Mouse (Mus musculus): ENCODE measurements around the gene Grin2c. TPM values are rescaled to one million over a fixed set of nuclear protein-coding genes. Genes with fewer than 3 reads are reported as not detected.

Gene Grin2c
- total and polyA plus RNA-seq, 3 experiments: not detected

- H3K79me2 ChIP-seq (ENCODE audit: control insufficient read depth, insufficient read depth, low read length, poor library complexity): no peaks in the 10 kb centered on the region
- TF ChIP-seq SMC3 (IDR thresholded peaks at IDR 0.05; ENCODE audit: low read depth, low read length) (no peak), TAL1 (IDR thresholded peaks at IDR 0.05; ENCODE audit: low read length) (no peak), GATA1 (IDR thresholded peaks at IDR 0.05; ENCODE audit: low read depth, low read length) (no peak), CHD2 (IDR thresholded peaks at IDR 0.05; ENCODE audit: low read length) (no peak), UBTF (IDR thresholded peaks at IDR 0.05; ENCODE audit: borderline replicate concordance, insufficient read depth, low read depth, low read length) (no peak), HCFC1 (IDR thresholded peaks at IDR 0.05; ENCODE audit: low read depth, low read length) (no peak), MXI1 (IDR thresholded peaks at IDR 0.05; ENCODE audit: low read depth, low read length) (no peak), ZKSCAN1 (IDR thresholded peaks at IDR 0.05; ENCODE audit: low read depth, low read length) (no peak)
- no peak overlapping the region for H3K27ac ChIP-seq (ENCODE audit: control insufficient read depth, low read depth, low read length)
- H3K4me1 ChIP-seq (ENCODE audit: control insufficient read depth in 1 of 2, insufficient read depth in 2 of 2, low read length in 2 of 2): peaks cover 0 to 2% of the 10 kb centered on the region in 2 experiments; a peak in 2 of 4 replicates
- no peak overlapping the region for H3K4me3 ChIP-seq (ENCODE audit: control insufficient read depth in 1 of 2, insufficient read depth in 1 of 2, low read depth in 2 of 2, low read length in 2 of 2)
- no peaks in the 10 kb centered on the region for H3K27me3 ChIP-seq (ENCODE audit: control insufficient read depth in 1 of 2, insufficient read depth in 2 of 2, low read length in 2 of 2)
- peaks cover 0 to 2% of the 10 kb centered on the region in 2 experiments; a peak in 3 of 4 replicates for H3K36me3 ChIP-seq (ENCODE audit: control insufficient read depth in 1 of 2, insufficient read depth in 2 of 2, low read length in 2 of 2)
- H3K9ac ChIP-seq (ENCODE audit: control insufficient read depth, low read depth, low read length, poor library complexity, severe bottlenecking): no peak overlapping the region
- no peak for DNase-seq (ENCODE audit: low read depth, low spot score)
- no peaks in the 10 kb centered on the region for H3K9me3 ChIP-seq (replicated peaks; ENCODE audit: insufficient read depth, low read length)
Measured at GRCm38 (mm10) chr11:115219263-115219662, 47.8 kb downstream of the Grin2c start.

- no peaks in the 10 kb centered on the region for H3K27me3 ChIP-seq (ENCODE audit: control insufficient read depth in 1 of 2, insufficient read depth in 2 of 2, low read length in 2 of 2)
- no peaks in the 10 kb centered on the region for H3K9me3 ChIP-seq (replicated peaks; ENCODE audit: insufficient read depth, low read length)
- no peak overlapping the region for H3K9ac ChIP-seq (ENCODE audit: control insufficient read depth, low read depth, low read length, poor library complexity, severe bottlenecking)
- no peak overlapping the region for H3K4me3 ChIP-seq (ENCODE audit: control insufficient read depth in 1 of 2, insufficient read depth in 1 of 2, low read depth in 2 of 2, low read length in 2 of 2)
- DNase-seq (ENCODE audit: low read depth, low spot score): peak; percentile 40
- no peak overlapping the region for H3K27ac ChIP-seq (ENCODE audit: control insufficient read depth, low read depth, low read length)
- no peaks in the 10 kb centered on the region for H3K79me2 ChIP-seq (ENCODE audit: control insufficient read depth, insufficient read depth, low read length, poor library complexity)
- TF ChIP-seq RCOR1 (IDR thresholded peaks at IDR 0.05; ENCODE audit: low read depth, low read length) (peak; percentile 61; the same call in 1 of the 2 replicates), EP300 (IDR thresholded peaks at IDR 0.05; ENCODE audit: low read depth in 1 of 2, low read length in 2 of 2) (peak in 1 of 2 experiments; percentile 28; a peak in 1 of 4 replicates), CHD2 (IDR thresholded peaks at IDR 0.05; ENCODE audit: low read length) (no peak), TCF12 (IDR thresholded peaks at IDR 0.05; ENCODE audit: low read depth, low read length) (peak; percentile 7; the same call in 1 of the 2 replicates), MAZ (IDR thresholded peaks at IDR 0.05; ENCODE audit: low read depth, low read length) (no peak), USF2 (IDR thresholded peaks at IDR 0.05; ENCODE audit: borderline replicate concordance in 1 of 2, insufficient read depth in 1 of 2, low read depth in 1 of 2, low read length in 2 of 2) (no peak), MXI1 (IDR thresholded peaks at IDR 0.05; ENCODE audit: low read depth, low read length) (0 out of 2 replicates have a peak, but pooled peaks have one; percentile 30), ELF1 (IDR thresholded peaks at IDR 0.05; ENCODE audit: low read depth, low read length) (no peak), ETS1 (IDR thresholded peaks at IDR 0.05; ENCODE audit: low read depth, low read length) (peak; percentile 80), NRF1 (IDR thresholded peaks at IDR 0.05; ENCODE audit: insufficient read depth, low read depth, low read length, poor library complexity, severe bottlenecking) (no peak), BHLHE40 (IDR thresholded peaks at IDR 0.05; ENCODE audit: borderline replicate concordance, low read depth, low read length) (no peak), GATA1 (IDR thresholded peaks at IDR 0.05; ENCODE audit: low read depth, low read length) (0 out of 2 replicates have a peak, but pooled peaks have one; percentile 23), ZKSCAN1 (IDR thresholded peaks at IDR 0.05; ENCODE audit: low read depth, low read length) (no peak), ZNF384 (IDR thresholded peaks at IDR 0.05; ENCODE audit: low read depth, low read length) (no peak), RAD21 (IDR thresholded peaks at IDR 0.05; ENCODE audit: low read depth, low read length) (no peak)
- peaks cover 0 to 4% of the 10 kb centered on the region in 2 experiments; a peak in 3 of 4 replicates for H3K36me3 ChIP-seq (ENCODE audit: control insufficient read depth in 1 of 2, insufficient read depth in 2 of 2, low read length in 2 of 2)
- H3K4me1 ChIP-seq (ENCODE audit: control insufficient read depth in 1 of 2, insufficient read depth in 2 of 2, low read length in 2 of 2): peaks cover 0 to 2% of the 10 kb centered on the region in 2 experiments; a peak in 2 of 4 replicates
Measured at GRCm38 (mm10) chr11:115217439-115218410, 49.3 kb downstream of the Grin2c start.

Measured in MEL (cell line).